Mouse (Mus musculus): ENCODE measurements at regions not wholly inside any gene's neighbourhood (a gene's known extent, or its start where the extent isn't known, plus 50 kb on each side); places are given as distances from the start of the nearest gene placed in this dataset.

DNA sequence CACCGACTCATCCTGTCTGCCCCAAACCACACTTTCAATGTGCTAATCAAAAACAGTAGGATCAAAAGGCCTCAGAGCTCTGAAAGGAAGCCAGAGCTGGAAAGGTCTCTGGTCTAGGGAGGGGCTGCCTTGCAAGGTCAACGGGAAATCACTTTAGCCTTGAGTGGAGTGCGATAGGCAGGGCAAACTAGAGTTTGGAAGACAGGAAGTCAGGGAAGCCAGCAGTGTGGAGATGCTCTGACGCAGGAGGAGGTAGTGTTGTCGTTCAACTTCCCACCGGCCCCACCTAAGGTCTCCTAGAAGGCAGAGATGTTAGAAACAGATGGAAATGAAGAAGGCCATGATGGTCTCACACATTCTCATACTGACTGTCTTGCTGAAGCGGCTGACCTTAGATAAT is 52.0 kb upstream of the Trp53i11 start:
- H3K4me1 ChIP-seq, result peaks cover 15% of the 10 kb centered on the region
- no peak overlapping the region for H3K4me3 ChIP-seq (replicated peaks)
- no peaks in the 10 kb centered on the region for H3K27me3 ChIP-seq
- no peak for ATAC-seq (replicated peaks; ENCODE audit: low FRiP score)
- no peaks in the 10 kb centered on the region for H3K36me3 ChIP-seq
- 57% methylated on average over 7 of the region's 7 CpGs for WGBS
- no peaks in the 10 kb centered on the region for H3K9me3 ChIP-seq (replicated peaks)
- no peak overlapping the region for H3K4me2 ChIP-seq
- H3K9ac ChIP-seq, result no peak overlapping the region
- H3K27ac ChIP-seq, result 0 out of 2 replicates have a peak overlapping the region, but pooled peaks have one; percentile 14

GRCm38 (mm10) chr2:93133301-93133971 is 53.9 kb upstream of the Trp53i11 start:
- ATAC-seq (replicated peaks; ENCODE audit: low FRiP score), result no peak
- no peaks in the 10 kb centered on the region for H3K36me3 ChIP-seq
- WGBS, result 78% methylated on average over 10 of the region's 10 CpGs
- no peak overlapping the region for H3K4me2 ChIP-seq
- H3K27ac ChIP-seq, result no peak overlapping the region
- H3K9me3 ChIP-seq (replicated peaks), result no peaks in the 10 kb centered on the region
- no peaks in the 10 kb centered on the region for H3K27me3 ChIP-seq
- no peak overlapping the region for H3K4me3 ChIP-seq (replicated peaks)
- no peak overlapping the region for H3K9ac ChIP-seq
- peaks cover 15% of the 10 kb centered on the region for H3K4me1 ChIP-seq

DNA sequence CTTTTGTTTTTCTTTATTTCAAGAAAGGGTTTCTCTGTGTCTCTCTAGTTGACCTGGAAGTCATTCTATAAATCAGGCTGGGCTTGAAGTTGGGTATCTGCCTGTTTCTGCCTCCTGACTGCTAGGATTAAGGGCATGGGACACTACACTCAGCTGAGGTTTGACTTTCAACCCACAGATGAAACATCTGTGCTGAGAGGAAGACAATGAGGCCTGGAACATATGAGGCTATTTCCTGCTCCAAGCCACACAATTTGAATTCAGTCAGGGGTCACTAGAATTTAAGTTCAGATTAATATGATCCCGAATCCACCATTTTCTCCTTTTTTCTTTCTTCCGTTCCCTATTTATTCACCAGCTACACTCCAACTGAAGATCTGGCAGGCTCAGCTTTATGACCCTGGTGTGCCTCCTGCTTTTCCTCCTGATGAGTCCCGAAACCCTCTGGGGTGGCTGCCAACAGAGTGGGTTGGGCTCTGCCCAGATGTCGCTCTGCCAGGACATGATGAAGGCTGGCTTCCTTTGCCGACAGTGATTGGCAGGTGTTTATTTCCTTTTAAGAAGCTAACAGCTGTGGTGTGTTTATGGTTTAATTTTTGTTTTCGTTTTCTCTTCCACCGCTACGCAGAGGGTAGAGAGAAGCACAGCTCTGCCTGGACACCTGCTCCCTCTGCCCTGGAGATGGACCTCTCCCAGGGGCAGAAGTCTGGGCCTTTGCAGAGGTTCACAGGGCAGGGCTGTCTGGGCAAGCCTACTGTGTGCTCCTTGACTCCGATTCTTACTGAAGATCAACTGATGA is 55.3 kb upstream of the Trp53i11 start:
- Histone ChIP-seq H3K4me2 (no peak overlapping the region), H3K4me3 (replicated peaks) (no peak overlapping the region), H3K4me1 (peaks cover 17% of the 10 kb centered on the region), H3K9ac (no peak overlapping the region), H3K9me3 (replicated peaks) (no peaks in the 10 kb centered on the region), H3K36me3 (no peaks in the 10 kb centered on the region), H3K27me3 (no peaks in the 10 kb centered on the region), H3K27ac (peak overlapping the region; percentile 73)
- no peak; the same call in 1 of the 2 replicates for ATAC-seq (replicated peaks; ENCODE audit: low FRiP score)
- WGBS, result 54% methylated on average over 9 of the region's 9 CpGs

DNA sequence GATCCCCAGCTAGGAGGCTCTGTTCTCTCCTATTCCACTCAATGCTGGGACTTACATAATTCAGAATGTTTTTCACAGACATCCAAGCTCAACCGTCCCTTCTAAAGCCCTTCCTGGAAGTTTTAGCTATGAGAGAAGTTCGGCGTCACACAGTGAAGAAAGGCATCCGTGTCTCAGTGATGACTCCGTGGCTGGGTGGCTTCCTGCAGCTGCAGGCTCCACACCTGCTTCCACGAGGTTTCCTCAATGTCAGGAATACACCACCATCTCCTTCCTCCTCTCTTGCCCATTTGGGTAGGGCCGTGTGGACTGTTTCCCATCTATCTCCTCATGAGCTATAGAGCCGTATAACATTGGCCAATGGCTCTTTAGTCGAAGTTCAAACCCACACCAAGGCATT is 56.1 kb upstream of the Trp53i11 start:
- no peaks in the 10 kb centered on the region for H3K27me3 ChIP-seq
- H3K4me3 ChIP-seq (replicated peaks), result no peak overlapping the region
- 77% methylated on average over 9 of the region's 9 CpGs for WGBS
- H3K4me1 ChIP-seq, result peaks cover 24% of the 10 kb centered on the region
- no peak overlapping the region for H3K9ac ChIP-seq
- H3K36me3 ChIP-seq, result no peaks in the 10 kb centered on the region
- no peak overlapping the region for H3K27ac ChIP-seq
- no peaks in the 10 kb centered on the region for H3K9me3 ChIP-seq (replicated peaks)
- no peak overlapping the region for H3K4me2 ChIP-seq
- no peak for ATAC-seq (replicated peaks; ENCODE audit: low FRiP score)

- 67% methylated on average over 4 of the region's 4 CpGs for WGBS
These were observed 58.2 kb upstream of the Trp53i11 start for GRCm38 (mm10) chr2:93129176-93129575.

DNA sequence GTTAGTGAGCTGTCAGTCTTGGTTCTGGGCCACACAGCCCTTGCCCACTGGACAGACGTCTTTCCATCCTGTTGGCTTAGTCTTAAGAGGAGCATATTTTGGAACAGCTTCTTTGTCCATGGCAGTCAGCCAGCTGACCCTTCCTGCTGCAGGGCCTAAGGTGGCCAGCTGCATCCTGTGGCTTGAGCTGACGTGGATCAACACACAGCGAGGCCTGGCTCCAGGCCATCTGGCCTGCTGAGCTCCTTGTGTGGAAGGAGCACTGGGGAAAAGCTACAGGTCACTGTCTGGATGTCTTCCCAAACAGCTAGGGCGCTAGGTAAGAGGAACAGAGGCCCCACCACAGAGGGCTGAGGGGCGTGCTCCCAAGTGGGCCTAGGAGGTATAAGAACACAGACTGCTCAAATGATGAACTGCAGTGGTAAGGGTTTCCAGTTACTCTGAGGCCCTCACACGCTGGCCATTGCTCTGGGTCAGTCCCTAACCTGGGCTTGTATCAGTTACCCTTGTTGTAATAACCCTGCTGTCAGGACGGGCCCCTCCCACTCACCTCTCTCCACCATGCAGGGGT is 60.7 kb upstream of the Trp53i11 start:
- H3K4me1 ChIP-seq, result peaks cover 20% of the 10 kb centered on the region
- WGBS, result 18% methylated on average over 7 of the region's 7 CpGs
- H3K36me3 ChIP-seq, result no peaks in the 10 kb centered on the region
- no peak overlapping the region for H3K4me3 ChIP-seq (replicated peaks)
- H3K27ac ChIP-seq, result 0 out of 2 replicates have a peak overlapping the region, but pooled peaks have one; percentile 37
- no peak overlapping the region for H3K9ac ChIP-seq
- H3K4me2 ChIP-seq, result no peak overlapping the region
- H3K27me3 ChIP-seq, result peaks cover 6% of the 10 kb centered on the region; the same call in 1 of the 2 replicates
- H3K9me3 ChIP-seq (replicated peaks), result no peaks in the 10 kb centered on the region
- ATAC-seq (replicated peaks; ENCODE audit: low FRiP score), result peak; percentile 67

More at GRCm38 (mm10) chr2:93129176-93129575, 58.2 kb upstream of the Trp53i11 start:
- H3K27me3 ChIP-seq, result peaks cover 6% of the 10 kb centered on the region; the same call in 1 of the 2 replicates
- H3K4me1 ChIP-seq, result peaks cover 23% of the 10 kb centered on the region
- no peak for ATAC-seq (replicated peaks; ENCODE audit: low FRiP score)
- no peak overlapping the region for H3K4me2 ChIP-seq
- H3K9me3 ChIP-seq (replicated peaks), result no peaks in the 10 kb centered on the region
- no peak overlapping the region for H3K9ac ChIP-seq
- no peak overlapping the region for H3K4me3 ChIP-seq (replicated peaks)
- no peaks in the 10 kb centered on the region for H3K36me3 ChIP-seq
- no peak overlapping the region for H3K27ac ChIP-seq

DNA sequence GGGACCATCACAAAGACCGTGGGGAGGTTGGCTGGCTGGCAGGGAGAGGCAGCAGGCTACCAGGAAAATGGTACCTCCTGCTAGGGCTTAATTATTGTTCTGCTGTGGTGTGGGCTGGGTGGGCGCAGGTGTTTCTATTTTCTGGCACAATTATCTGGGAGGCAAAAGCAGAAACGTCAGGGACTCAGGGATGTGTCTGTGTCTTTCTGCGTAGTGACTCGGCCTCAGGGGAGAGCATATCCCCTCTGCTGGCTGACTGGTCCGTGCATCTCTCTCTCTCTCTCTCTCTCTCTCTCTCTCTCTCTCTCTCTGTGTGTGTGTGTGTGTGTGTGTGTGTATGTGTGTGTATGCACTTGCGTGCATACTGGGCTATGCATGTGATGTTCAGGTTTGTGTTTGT is 61.2 kb upstream of the Trp53i11 start:
- H3K9ac ChIP-seq, result no peak overlapping the region
- H3K4me3 ChIP-seq (replicated peaks), result no peak overlapping the region
- H3K4me2 ChIP-seq, result no peak overlapping the region
- H3K36me3 ChIP-seq, result no peaks in the 10 kb centered on the region
- 76% methylated on average over 7 of the region's 7 CpGs for WGBS
- no peaks in the 10 kb centered on the region for H3K9me3 ChIP-seq (replicated peaks)
- no peak overlapping the region for H3K27ac ChIP-seq
- H3K4me1 ChIP-seq, result peaks cover 22% of the 10 kb centered on the region
- ATAC-seq (replicated peaks; ENCODE audit: low FRiP score), result no peak
- peaks cover 6% of the 10 kb centered on the region; the same call in 1 of the 2 replicates for H3K27me3 ChIP-seq

GRCm38 (mm10) chr2:93124866-93125467 is 62.4 kb upstream of the Trp53i11 start:
- H3K36me3 ChIP-seq, result no peaks in the 10 kb centered on the region
- 87% methylated on average over 7 of the region's 7 CpGs for WGBS
- no peak overlapping the region for H3K9ac ChIP-seq
- H3K4me3 ChIP-seq (replicated peaks), result no peak overlapping the region
- no peaks in the 10 kb centered on the region for H3K9me3 ChIP-seq (replicated peaks)
- no peak overlapping the region for H3K27ac ChIP-seq
- H3K4me1 ChIP-seq, result peaks cover 22% of the 10 kb centered on the region
- no peak for ATAC-seq (replicated peaks; ENCODE audit: low FRiP score)
- H3K27me3 ChIP-seq, result peaks cover 6% of the 10 kb centered on the region; the same call in 1 of the 2 replicates
- no peak overlapping the region for H3K4me2 ChIP-seq

GRCm38 (mm10) chr2:93123829-93124228 is 63.5 kb upstream of the Trp53i11 start:
- 82% methylated on average over 11 of the region's 11 CpGs for WGBS
- Histone ChIP-seq H3K4me1 (peaks cover 27% of the 10 kb centered on the region), H3K27ac (0 out of 2 replicates have a peak overlapping the region, but pooled peaks have one; percentile 22), H3K4me3 (replicated peaks) (no peak overlapping the region), H3K4me2 (no peak overlapping the region), H3K27me3 (peaks cover 6% of the 10 kb centered on the region; the same call in 1 of the 2 replicates), H3K9me3 (replicated peaks) (no peaks in the 10 kb centered on the region), H3K36me3 (no peaks in the 10 kb centered on the region), H3K9ac (no peak overlapping the region)
- ATAC-seq (replicated peaks; ENCODE audit: low FRiP score), result no peak

DNA sequence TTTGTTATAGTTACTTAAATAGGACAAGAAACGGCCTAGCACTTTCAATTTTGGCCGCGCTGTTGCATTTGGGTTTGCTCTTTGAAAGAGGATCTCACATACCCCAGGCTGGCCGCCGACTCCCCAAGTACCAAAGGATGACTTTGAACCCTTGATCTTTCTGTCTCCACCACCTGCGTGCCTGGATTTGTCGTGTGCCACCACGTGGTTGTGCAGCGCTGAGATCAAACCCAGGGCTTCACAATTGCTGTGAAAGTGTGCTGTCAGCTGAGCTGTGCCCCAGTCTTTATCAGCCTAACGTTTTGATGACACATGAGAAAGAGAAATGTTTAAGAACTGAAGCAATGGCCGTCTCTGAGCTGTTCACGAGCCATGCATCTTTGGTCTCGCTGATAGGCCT is 67.0 kb upstream of the Trp53i11 start:
- Histone ChIP-seq H3K4me2 (no peak overlapping the region), H3K27ac (no peak overlapping the region), H3K4me1 (peaks cover 17% of the 10 kb centered on the region; the same call in 1 of the 2 replicates), H3K36me3 (no peaks in the 10 kb centered on the region), H3K9ac (no peak overlapping the region), H3K4me3 (replicated peaks) (no peak overlapping the region), H3K27me3 (peaks cover 4% of the 10 kb centered on the region; the same call in 1 of the 2 replicates), H3K9me3 (replicated peaks) (no peaks in the 10 kb centered on the region)
- WGBS, result 83% methylated on average over 13 of the region's 13 CpGs
- ATAC-seq (replicated peaks; ENCODE audit: low FRiP score), result no peak

DNA sequence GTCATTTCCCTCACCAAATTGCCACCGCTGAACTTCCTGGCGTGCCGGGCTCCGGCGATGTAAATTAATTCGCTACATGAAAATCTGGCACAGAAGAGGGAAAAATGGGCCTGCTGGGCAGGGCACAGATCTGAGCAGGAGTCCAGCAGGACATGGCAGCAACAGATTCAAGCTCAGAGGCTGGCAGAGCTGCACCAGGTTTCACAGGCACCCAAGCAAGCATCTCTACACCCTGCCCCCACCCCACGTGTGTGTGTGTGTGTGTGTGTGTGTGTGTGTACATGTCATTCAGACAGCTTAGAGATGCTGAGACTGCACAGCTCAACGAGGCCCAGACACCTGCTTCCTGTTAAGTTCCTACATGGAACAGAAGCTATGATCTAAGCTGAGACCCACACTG is 68.3 kb upstream of the Trp53i11 start:
- 74% methylated on average over 8 of the region's 8 CpGs for WGBS

More for the DNA sequence above, 68.3 kb upstream of the Trp53i11 start:
- Histone ChIP-seq H3K36me3 (no peaks in the 10 kb centered on the region), H3K27ac (no peak overlapping the region), H3K4me1 (peaks cover 20% of the 10 kb centered on the region; the same call in 1 of the 2 replicates), H3K9ac (no peak overlapping the region), H3K4me3 (replicated peaks) (no peak overlapping the region), H3K27me3 (no peaks in the 10 kb centered on the region), H3K4me2 (no peak overlapping the region), H3K9me3 (replicated peaks) (no peaks in the 10 kb centered on the region)
- no peak for ATAC-seq (replicated peaks; ENCODE audit: low FRiP score)

Data from kidney, embryonic 15.5 days (tissue).